Mouse (Mus musculus) testis, adult 2 months (tissue): ENCODE measurements around the gene Atp6v1c2. TPM values are rescaled to one million over a fixed set of nuclear protein-coding genes. Genes with fewer than 3 reads are reported as not detected.

Experiments used
- H3K27ac ChIP-seq: fragments of 200-500 bp; 2 replicates; pipeline ENCODE4 v1.5.1; 2012; ENCODE audit warnings: low read depth, low read length; ENCODE audit not compliant: control insufficient read depth, insufficient read depth
- H3K27me3 ChIP-seq: fragments of 200-500 bp; 2 replicates; pipeline ENCODE4 v1.6.1; 2012; ENCODE audit warnings: mild to moderate bottlenecking, low read length, moderate library complexity; ENCODE audit not compliant: control insufficient read depth, insufficient read depth
- H3K36me3 ChIP-seq: fragments of 200-500 bp; 2 replicates; pipeline ENCODE4 v1.6.1; 2012; ENCODE audit warnings: mild to moderate bottlenecking, low read length; ENCODE audit not compliant: control insufficient read depth, insufficient read depth
- H3K4me1 ChIP-seq: fragments of 200-500 bp; 2 replicates; pipeline ENCODE4 v1.6.1; 2012; ENCODE audit warnings: low read length; ENCODE audit not compliant: control insufficient read depth, insufficient read depth
- H3K4me3 ChIP-seq: fragments of 200-500 bp; 2 replicates; pipeline ENCODE4 v1.5.1; 2012; ENCODE audit warnings: low read depth, mild to moderate bottlenecking, low read length, moderate library complexity, mixed read lengths; ENCODE audit not compliant: control insufficient read depth
- CTCF ChIP-seq: fragments of 200-500 bp; IDR thresholded peaks from 2 replicates; pipeline ENCODE4 v1.5.1; 2012; ENCODE audit warnings: low read depth, mild to moderate bottlenecking, inconsistent platforms, low read length, moderate library complexity; ENCODE audit not compliant: control insufficient read depth, insufficient read depth, insufficient replicate concordance
- POLR2A ChIP-seq: fragments of 200-500 bp; IDR thresholded peaks from 2 replicates; pipeline ENCODE4 v1.6.1; 2012; ENCODE audit warnings: low read depth, mild to moderate bottlenecking, inconsistent platforms, low read length, moderate library complexity; ENCODE audit not compliant: control insufficient read depth
- polyA plus RNA-seq: library from polyadenylated mRNA; depleted of rRNA; stranded (reverse); fragments of >200 nt; gene quantifications from 2 replicates; pipeline ENCODE4 v1.2.3, GENCODE M21; 2012; rRNA removed

Atp6v1c2 gene
- polyA plus RNA-seq: 1.0 and 2.8 TPM in 2 replicates

- no peak for TF ChIP-seq CTCF
- no peak for TF ChIP-seq POLR2A
- no peak within 1 kb of the TSS for H3K4me3 ChIP-seq
- H3K27me3 ChIP-seq: peaks cover 2% of the 10 kb centered on the region; the same call in 1 of the 2 replicates
- H3K36me3 ChIP-seq: no peaks in the 10 kb centered on the region
- H3K4me1 ChIP-seq: peaks cover 6% of the 10 kb centered on the region
- H3K27ac ChIP-seq: no peak within 1 kb of the TSS
Measured at GRCm38 (mm10) chr12:17329259-17329658, at the start of gene Atp6v1c2. Gene Atp6v1c2 (minus strand): TSS chr12:17329359.

GRCm38 (mm10) chr12:17376521-17376920 lies 47.4 kb upstream of the Atp6v1c2 start:
- no peaks in the 10 kb centered on the region for H3K4me1 ChIP-seq
- TF ChIP-seq CTCF (no peak), POLR2A (no peak)
- H3K27ac ChIP-seq: no peak overlapping the region
- H3K4me3 ChIP-seq: no peak overlapping the region
- H3K36me3 ChIP-seq: peaks cover 5% of the 10 kb centered on the region
- no peaks in the 10 kb centered on the region for H3K27me3 ChIP-seq

DNA sequence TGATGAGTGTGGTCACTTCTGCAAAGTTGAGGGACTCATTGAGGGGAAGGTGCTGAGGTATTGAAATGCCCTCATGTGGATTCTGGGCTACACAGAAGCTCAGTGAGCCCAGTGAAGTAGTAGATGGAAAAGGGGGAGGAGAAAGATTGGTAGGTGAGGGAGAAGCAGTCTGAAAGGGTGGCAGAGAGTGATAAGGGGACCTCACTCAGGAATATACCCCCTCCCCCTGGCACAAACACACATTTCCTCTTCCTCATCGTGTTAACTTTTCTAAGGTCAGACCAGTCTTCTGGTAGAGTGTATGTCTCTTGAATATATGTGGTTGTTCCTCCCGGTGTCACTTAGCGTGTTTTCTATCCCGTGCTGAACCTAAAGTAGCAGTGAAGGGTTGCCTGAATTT lies 46.1 kb upstream of the Atp6v1c2 start:
- Histone ChIP-seq H3K36me3 (peaks cover 7% of the 10 kb centered on the region), H3K27ac (no peak overlapping the region), H3K27me3 (no peaks in the 10 kb centered on the region), H3K4me3 (no peak overlapping the region), H3K4me1 (no peaks in the 10 kb centered on the region)
- TF ChIP-seq POLR2A (no peak), CTCF (no peak)

GRCm38 (mm10) chr12:17373470-17373975 lies 44.4 kb upstream of the Atp6v1c2 start:
- Histone ChIP-seq H3K36me3 (peaks cover 10% of the 10 kb centered on the region), H3K27ac (no peak overlapping the region), H3K4me3 (no peak overlapping the region), H3K27me3 (no peaks in the 10 kb centered on the region), H3K4me1 (no peaks in the 10 kb centered on the region)
- no peak for TF ChIP-seq CTCF
- TF ChIP-seq POLR2A: no peak

- Histone ChIP-seq H3K27ac (no peak overlapping the region), H3K36me3 (peaks cover 10% of the 10 kb centered on the region), H3K4me3 (no peak overlapping the region), H3K4me1 (no peaks in the 10 kb centered on the region), H3K27me3 (no peaks in the 10 kb centered on the region)
- no peak for TF ChIP-seq POLR2A
- TF ChIP-seq CTCF: no peak
Measured at GRCm38 (mm10) chr12:17372696-17373095, 43.5 kb upstream of the Atp6v1c2 start.

- no peak overlapping the region for H3K4me3 ChIP-seq
- H3K27ac ChIP-seq: no peak overlapping the region
- TF ChIP-seq POLR2A: no peak
- TF ChIP-seq CTCF: peak; percentile 24; the same call in 1 of the 2 replicates
- H3K4me1 ChIP-seq: no peaks in the 10 kb centered on the region
- H3K36me3 ChIP-seq: peaks cover 10% of the 10 kb centered on the region
- H3K27me3 ChIP-seq: no peaks in the 10 kb centered on the region
Measured at GRCm38 (mm10) chr12:17371589-17372235, 42.6 kb upstream of the Atp6v1c2 start.

GRCm38 (mm10) chr12:17369551-17370325 lies 40.6 kb upstream of the Atp6v1c2 start:
- Histone ChIP-seq H3K27me3 (no peaks in the 10 kb centered on the region), H3K4me1 (no peaks in the 10 kb centered on the region), H3K27ac (no peak overlapping the region), H3K36me3 (peaks cover 7% of the 10 kb centered on the region), H3K4me3 (no peak overlapping the region)
- TF ChIP-seq CTCF (no peak), POLR2A (no peak)
